8 mouse cellular contexts compared by ENCODE assay signal in the genomic region with DNA sequence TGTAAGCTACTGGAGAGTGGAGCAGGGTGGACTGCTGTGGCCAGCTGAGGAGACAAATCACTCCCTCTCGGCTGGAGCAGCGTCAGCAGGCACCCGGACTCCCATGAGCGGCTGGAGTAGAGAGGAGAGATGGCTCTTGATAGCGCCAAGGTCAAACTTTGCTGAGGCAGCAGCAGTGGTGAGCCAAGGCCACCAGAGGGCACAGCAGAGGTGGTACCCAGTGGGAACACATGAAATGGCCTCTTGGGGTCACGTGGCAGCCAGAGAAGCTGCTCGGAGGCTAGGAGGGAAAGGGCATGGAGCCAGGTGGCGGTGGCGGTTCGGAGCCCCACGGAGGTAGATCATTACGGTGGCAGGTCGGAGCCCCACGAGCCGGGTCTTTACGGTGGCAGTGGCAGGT. TPM values are rescaled to one million over a fixed set of nuclear protein-coding genes. Genes with fewer than 3 reads are reported as not detected.
A peak's percentile ranks its signal among the peaks of the same experiment; 100 is the strongest.
DNase-seq lines count a peak whose midpoint lies in the region; ATAC-seq lines count a peak whose summit lies in the region.

No protein-coding gene starts in this region.

- intact Hi-C loops in left cerebral cortex, postnatal 10 days (cut with DNase I): no loop called here

- ATAC-seq in inflammation-experienced regulatory T-cells, adult 6 months: peak; percentile 96
- peak; percentile 94 for ATAC-seq in megakaryocyte progenitor cell, adult 5-6 weeks (replicated peaks; ENCODE audit: poor library complexity)

- DNase-seq in adipocyte (ENCODE audit: low spot score): peak; percentile 20
- DNase-seq in embryo, embryonic 10 days (ENCODE audit: low spot score): peak; percentile 92
- peak; percentile 85 for DNase-seq in gastrocnemius, postnatal 10 days
- DNase-seq in left cerebral cortex, postnatal 10 days (ENCODE audit: extremely low spot score in 1 of 2, low spot score in 2 of 2): peak; percentile 60 to 90
- DNase-seq in right cerebral cortex, postnatal 14 days: peak; percentile 73
- DNase-seq in urinary bladder, postnatal 25 days (ENCODE audit: low spot score): peak; percentile 68

RNA-seq across cellular contexts. Expression of gene Armc2, which starts 12.8 kb away (rescaled TPM):
- under 1 TPM; 0.38 to 0.52 TPM for total RNA-seq in gastrocnemius, postnatal 10 days (2021)
- polyA plus RNA-seq in inflammation-experienced regulatory T-cells, adult 6 months (2017; shearing (Covaris generic)): under 1 TPM; 0.49 to 0.89 (median 0.77) TPM
- 10 to 100 TPM; 15.2 to 15.8 TPM for total RNA-seq in left cerebral cortex, postnatal 10 days (2021)
- 0.85 and 1.7 TPM in 2 replicates for total RNA-seq in megakaryocyte progenitor cell, adult 5-6 weeks (2015)
- total RNA-seq in megakaryocyte progenitor cell, adult 5-6 weeks (2017): 0.46 TPM in 1 of 2 replicates, not detected in the other

Comparison
In these comparisons a context has a peak if more than half of its experiments do, and no peak if none do; other contexts are left out.
1. Peak in every context shown above with its lines: DNase-seq and ATAC-seq.
2. DNase-seq: peak in every context shown above with its lines; median percentile 92 in embryo, embryonic 10 days; 85 in gastrocnemius, postnatal 10 days; 75 in left cerebral cortex, postnatal 10 days; 73 in right cerebral cortex, postnatal 14 days; 68 in urinary bladder, postnatal 25 days; 20 in adipocyte.
3. RNA of gene Armc2, which starts 12.8 kb away (total RNA-seq): 15.2 to 15.8 TPM in left cerebral cortex, postnatal 10 days; 0.46 to 1.7 TPM in megakaryocyte progenitor cell, adult 5-6 weeks and 0.38 to 0.52 TPM in gastrocnemius, postnatal 10 days; every median in the first group is over 4 times any median in the second.